Mouse (Mus musculus) hindbrain, embryonic 10.5 days (tissue): ENCODE results near the gene Ctsd. TPM values are rescaled to one million over a fixed set of nuclear protein-coding genes. Genes with fewer than 3 reads are reported as not detected.

Source experiments
- DNase-seq: peaks from one replicate; pipeline ENCODE4 v3.0.0-alpha.2; 2017; ENCODE audit warnings: low spot score
- H3K27ac ChIP-seq: fragments of 300-500 bp; sonication (generic); 2 replicates; pipeline ENCODE4 v1.5.1; 2016; ENCODE audit warnings: mild to moderate bottlenecking, moderate library complexity
- H3K27me3 ChIP-seq: fragments of 300-500 bp; sonication (generic); 2 replicates; pipeline ENCODE4 v1.6.1; 2016; ENCODE audit warnings: mild to moderate bottlenecking; ENCODE audit not compliant: poor library complexity, insufficient read depth, severe bottlenecking
- H3K36me3 ChIP-seq: fragments of 300-500 bp; sonication (generic); 2 replicates; pipeline ENCODE4 v1.6.1; 2016; ENCODE audit warnings: mild to moderate bottlenecking, moderate library complexity
- H3K4me1 ChIP-seq: fragments of 300-500 bp; sonication (generic); replicated peaks from 2 replicates; pipeline ENCODE4 v1.6.1; 2016; ENCODE audit warnings: mild to moderate bottlenecking
- H3K4me3 ChIP-seq: fragments of 300-500 bp; sonication (generic); 2 replicates; pipeline ENCODE4 v1.5.1; 2016; ENCODE audit warnings: mild to moderate bottlenecking, moderate library complexity
- H3K9me3 ChIP-seq: fragments of 300-500 bp; sonication (generic); 2 replicates; pipeline ENCODE4 v1.6.1; 2016; ENCODE audit warnings: mild to moderate bottlenecking, moderate library complexity
- WGBS: fragments of 180-500 bp; shearing (Covaris S2); methylation state at CpG from one replicate; pipeline ENCODE4 v1.1.7; 2016; 5-methylcytosine and 5-hydroxymethylcytosine counted together
- polyA plus RNA-seq: library from polyadenylated mRNA; unstranded; fragments of >200 nt; fragmentation: Nextera tagmentation; extraction: Ambion mirVana; gene quantifications from 2 replicates; pipeline ENCODE4 v1.2.1, GENCODE M21; 2016

Gene Ctsd
- polyA plus RNA-seq, 1 experiment from 2014 or later: 198 TPM

DNA sequence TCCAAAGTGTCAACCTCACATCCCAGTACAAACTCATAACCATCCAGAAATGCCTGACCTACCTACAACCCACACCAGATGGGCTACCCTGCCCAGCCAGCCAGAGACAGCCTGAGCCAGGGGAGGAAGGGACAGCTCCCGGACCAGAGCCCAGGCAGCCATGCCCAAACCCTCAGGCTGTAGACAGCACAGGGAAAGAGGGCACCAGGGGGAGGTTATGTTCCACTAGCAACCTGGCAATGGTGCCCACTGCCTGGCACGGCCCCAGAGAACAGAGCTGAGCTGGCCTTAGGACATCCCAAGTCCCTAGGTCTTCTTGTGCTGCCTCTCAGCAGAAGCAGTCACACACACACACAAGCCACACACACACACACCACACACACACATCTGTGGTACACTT is 19.0 kb downstream of the Ctsd start:
- Histone ChIP-seq H3K36me3 (no peaks in the 10 kb centered on the region), H3K4me3 (no peak overlapping the region), H3K27ac (no peak overlapping the region), H3K9me3 (no peaks in the 10 kb centered on the region), H3K4me1 (peaks cover 17% of the 10 kb centered on the region), H3K27me3 (peaks cover 48% of the 10 kb centered on the region)
- 78% methylated on average over 2 of the region's 2 CpGs for WGBS
- no peak for DNase-seq

DNA sequence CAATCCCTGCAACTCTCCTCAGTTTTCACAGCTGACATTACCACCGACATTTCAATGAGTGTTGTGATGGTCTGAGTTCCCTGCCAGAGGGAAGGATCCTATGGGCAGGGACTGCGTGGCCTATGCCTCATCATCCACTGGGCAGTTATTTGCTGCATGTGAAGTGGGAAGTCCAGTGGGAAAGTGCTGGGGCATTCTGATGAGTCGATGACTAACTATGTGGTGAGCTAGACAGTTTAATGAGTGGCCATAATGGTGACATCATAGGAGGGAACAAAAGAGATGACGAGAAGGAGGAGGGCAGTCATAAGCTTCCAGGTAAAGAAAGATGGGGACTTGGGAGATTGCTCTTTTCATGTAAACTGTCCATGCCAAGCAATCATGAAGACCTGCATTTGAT is 24.7 kb downstream of the Ctsd start:
- Histone ChIP-seq H3K9me3 (no peaks in the 10 kb centered on the region), H3K4me3 (no peak overlapping the region), H3K4me1 (peaks cover 7% of the 10 kb centered on the region), H3K27me3 (no peaks in the 10 kb centered on the region), H3K36me3 (no peaks in the 10 kb centered on the region), H3K27ac (no peak overlapping the region)
- DNase-seq: no peak
- 86% methylated on average over 4 of the region's 4 CpGs for WGBS

DNA sequence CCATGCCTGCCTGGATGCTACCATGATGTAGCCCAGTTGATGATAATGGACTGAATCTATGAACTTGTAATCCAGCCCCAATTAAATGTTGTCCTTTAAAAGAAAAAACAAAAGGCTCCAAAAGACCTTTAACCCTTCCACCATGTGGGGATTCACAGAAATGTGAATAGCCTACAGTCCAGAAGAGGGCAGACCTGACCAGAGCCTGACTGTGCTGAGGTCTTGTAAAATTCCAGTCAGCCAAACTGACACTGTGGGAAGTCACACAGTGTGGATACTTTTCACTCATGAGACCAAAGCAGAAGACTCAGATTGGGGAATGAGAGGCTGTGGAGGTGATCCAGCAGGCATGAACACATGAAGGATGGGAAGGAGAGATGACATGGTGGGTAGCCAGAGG is 27.1 kb downstream of the Ctsd start:
- DNase-seq: no peak
- no peak overlapping the region for H3K27ac ChIP-seq
- H3K4me3 ChIP-seq: no peak overlapping the region
- H3K27me3 ChIP-seq: no peaks in the 10 kb centered on the region
- H3K9me3 ChIP-seq: no peaks in the 10 kb centered on the region
- no peaks in the 10 kb centered on the region for H3K36me3 ChIP-seq
- peaks cover 7% of the 10 kb centered on the region for H3K4me1 ChIP-seq

DNA sequence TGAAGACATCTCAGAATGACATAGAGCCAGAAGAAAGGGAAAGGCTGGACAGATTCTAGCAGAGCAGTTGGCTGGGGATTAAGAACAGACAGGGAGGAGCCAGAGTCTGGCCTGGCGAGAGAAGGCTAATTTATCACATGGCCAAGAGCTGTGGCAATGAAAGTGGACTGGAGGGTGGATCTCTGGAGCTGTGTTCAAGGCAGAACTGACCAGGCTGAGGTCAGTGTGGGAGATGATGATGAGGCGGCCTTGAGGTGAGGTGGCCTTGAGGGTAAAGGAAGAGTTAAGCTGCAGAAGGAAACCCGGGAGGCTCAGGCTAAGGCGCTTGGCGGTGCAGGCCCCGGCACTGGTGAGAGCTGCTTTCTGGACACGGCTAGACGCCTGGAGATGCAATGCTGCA is 28.7 kb downstream of the Ctsd start:
- 79% methylated on average over 8 of the region's 8 CpGs for WGBS

DNA sequence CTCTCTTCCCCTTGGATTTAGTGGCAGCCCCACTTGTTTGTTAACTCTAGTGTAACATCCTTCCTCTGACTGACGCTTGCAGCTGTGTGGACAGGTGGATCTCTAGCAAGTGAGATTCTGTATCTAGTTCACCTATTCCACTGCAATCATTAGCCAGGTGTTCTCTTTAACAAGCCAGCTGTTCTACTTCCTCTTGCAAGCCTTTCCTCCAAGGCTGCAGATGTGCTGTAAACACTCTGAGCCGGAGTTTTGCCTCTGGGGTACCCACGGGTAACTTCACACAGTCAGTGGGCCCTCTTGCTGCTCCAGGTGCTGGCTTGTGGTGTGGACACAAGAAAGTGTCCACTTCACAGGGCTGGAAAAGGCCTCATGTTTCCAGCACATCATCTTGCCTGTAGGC is 30.3 kb downstream of the Ctsd start:
- DNase-seq: no peak
- WGBS: 86% methylated on average over 3 of the region's 3 CpGs

More for the DNA sequence above, 28.7 kb downstream of the Ctsd start:
- H3K27ac ChIP-seq: no peak overlapping the region; the same call in 1 of the 2 replicates
- no peaks in the 10 kb centered on the region for H3K27me3 ChIP-seq
- H3K36me3 ChIP-seq: no peaks in the 10 kb centered on the region
- no peaks in the 10 kb centered on the region for H3K9me3 ChIP-seq
- DNase-seq: no peak
- no peak overlapping the region for H3K4me3 ChIP-seq
- peaks cover 18% of the 10 kb centered on the region for H3K4me1 ChIP-seq

DNA sequence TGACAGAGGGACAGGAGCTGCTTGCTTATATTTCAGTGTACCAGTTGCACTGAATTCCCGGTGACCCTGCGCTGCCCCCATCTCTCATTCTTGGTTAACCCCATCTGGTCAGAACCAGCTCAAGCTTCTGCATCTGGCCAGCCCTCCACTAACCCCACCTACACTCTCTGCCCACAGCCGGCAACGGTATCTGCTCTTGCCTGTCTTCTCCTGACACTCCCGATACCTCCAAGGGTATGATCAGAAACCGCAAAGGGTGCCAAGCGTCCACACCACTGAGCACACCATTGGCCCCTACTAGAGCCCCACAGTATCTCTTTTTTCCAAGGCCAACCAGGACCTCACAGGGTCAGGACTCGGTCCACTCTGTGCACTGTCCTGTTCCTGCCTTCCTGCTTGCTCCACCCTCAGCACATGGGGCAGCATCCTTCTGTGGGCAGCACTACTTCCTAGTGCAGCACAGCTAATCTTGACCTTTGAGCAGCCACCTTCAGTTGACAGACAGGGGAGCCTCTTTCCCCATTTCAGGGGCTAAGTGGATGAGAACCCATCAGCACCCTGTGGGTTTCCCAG is 33.1 kb downstream of the Ctsd start:
- H3K27me3 ChIP-seq: no peaks in the 10 kb centered on the region
- no peak overlapping the region for H3K27ac ChIP-seq
- no peaks in the 10 kb centered on the region for H3K9me3 ChIP-seq
- no peak for DNase-seq
- H3K4me1 ChIP-seq: peaks cover 18% of the 10 kb centered on the region
- H3K36me3 ChIP-seq: no peaks in the 10 kb centered on the region
- no peak overlapping the region for H3K4me3 ChIP-seq
- WGBS: 75% methylated on average over 8 of the region's 8 CpGs

More for the DNA sequence above, 30.3 kb downstream of the Ctsd start:
- Histone ChIP-seq H3K9me3 (no peaks in the 10 kb centered on the region), H3K4me1 (peaks cover 18% of the 10 kb centered on the region), H3K27ac (no peak overlapping the region), H3K4me3 (no peak overlapping the region), H3K36me3 (no peaks in the 10 kb centered on the region), H3K27me3 (no peaks in the 10 kb centered on the region)

DNA sequence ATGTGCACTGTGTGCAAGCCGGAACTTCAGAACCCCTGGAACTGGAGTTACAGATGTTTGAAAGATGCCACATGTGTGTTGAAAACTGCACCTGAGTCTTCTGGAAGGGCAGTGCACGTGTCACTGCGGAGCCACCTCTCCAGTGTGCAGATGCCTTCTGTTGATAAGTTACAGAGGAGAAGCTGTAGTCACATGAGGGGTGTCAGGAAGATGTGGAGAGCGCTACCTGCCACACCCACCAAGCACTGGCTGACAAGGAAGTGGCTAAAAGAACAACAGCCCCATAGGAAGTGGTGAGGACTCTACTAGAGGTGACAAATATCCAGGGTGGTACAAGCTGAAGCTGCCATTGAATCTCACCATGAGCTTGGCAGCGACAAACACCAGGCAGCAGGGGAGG is 34.0 kb downstream of the Ctsd start:
- Histone ChIP-seq H3K4me1 (peaks cover 18% of the 10 kb centered on the region), H3K27me3 (no peaks in the 10 kb centered on the region), H3K9me3 (no peaks in the 10 kb centered on the region), H3K27ac (no peak overlapping the region), H3K4me3 (no peak overlapping the region), H3K36me3 (no peaks in the 10 kb centered on the region)
- DNase-seq: no peak
- WGBS: 78% methylated on average over 5 of the region's 5 CpGs

DNA sequence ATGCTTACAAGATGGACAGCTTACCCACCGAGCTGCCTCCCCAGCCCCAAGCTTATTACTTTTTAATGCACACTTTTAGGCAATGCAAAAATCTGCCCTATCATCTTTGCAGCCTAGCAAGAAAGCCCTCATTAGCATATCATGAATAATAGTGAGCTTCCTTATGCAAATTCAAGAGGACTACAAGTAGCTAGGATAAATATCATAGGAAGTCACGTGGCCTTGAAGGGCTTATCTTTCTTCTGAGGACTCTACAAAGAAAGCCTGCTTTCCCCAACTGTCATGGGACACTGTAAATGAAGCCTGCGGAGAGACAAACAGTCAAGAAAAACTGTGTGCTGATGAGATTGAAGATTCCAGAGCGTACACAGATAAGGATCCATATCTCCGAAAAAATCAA is 36.3 kb downstream of the Ctsd start:
- Histone ChIP-seq H3K4me3 (no peak overlapping the region), H3K9me3 (no peaks in the 10 kb centered on the region), H3K4me1 (peaks cover 16% of the 10 kb centered on the region; the same call in 1 of the 2 replicates), H3K27me3 (no peaks in the 10 kb centered on the region), H3K27ac (no peak overlapping the region), H3K36me3 (no peaks in the 10 kb centered on the region)
- DNase-seq: no peak
- WGBS: 82% methylated on average over 5 of the region's 5 CpGs

DNA sequence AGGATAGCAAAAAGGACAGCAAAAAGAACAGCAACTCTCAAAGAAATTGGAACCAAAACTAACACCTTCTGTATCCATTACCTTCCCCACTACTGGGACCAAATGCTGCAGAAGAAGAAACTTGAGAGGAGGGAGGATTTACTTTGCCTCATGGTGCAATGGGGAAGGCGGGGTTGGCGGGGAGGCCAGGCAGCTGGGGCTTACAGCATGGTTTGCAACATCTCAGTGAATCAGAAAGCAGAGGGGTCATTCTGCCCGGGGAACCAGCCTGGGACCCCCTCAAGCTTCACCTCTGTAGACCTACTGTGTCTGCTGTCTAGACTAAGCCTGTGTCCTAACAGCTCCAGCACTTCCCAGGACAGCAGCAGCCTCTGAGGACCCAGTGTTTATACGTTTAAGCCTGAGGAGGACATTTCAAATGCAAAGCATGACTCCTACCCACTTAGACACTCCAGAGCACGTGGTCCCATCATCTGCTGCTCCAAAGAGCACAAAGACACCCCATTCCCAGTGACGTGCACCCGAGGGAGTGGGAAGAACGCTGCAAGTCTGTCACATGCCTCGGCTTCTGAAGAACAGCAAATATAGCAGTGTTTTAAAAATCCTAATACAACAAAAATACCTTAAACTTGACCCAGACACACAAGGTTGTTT is 38.4 kb downstream of the Ctsd start:
- Histone ChIP-seq H3K9me3 (no peaks in the 10 kb centered on the region), H3K27ac (peak overlapping the region; percentile 30; the same call in 1 of the 2 replicates), H3K4me3 (no peak overlapping the region), H3K36me3 (no peaks in the 10 kb centered on the region), H3K27me3 (no peaks in the 10 kb centered on the region), H3K4me1 (peaks cover 6% of the 10 kb centered on the region; the same call in 1 of the 2 replicates)
- 33% methylated on average over 9 of the region's 9 CpGs for WGBS
- no peak for DNase-seq

DNA sequence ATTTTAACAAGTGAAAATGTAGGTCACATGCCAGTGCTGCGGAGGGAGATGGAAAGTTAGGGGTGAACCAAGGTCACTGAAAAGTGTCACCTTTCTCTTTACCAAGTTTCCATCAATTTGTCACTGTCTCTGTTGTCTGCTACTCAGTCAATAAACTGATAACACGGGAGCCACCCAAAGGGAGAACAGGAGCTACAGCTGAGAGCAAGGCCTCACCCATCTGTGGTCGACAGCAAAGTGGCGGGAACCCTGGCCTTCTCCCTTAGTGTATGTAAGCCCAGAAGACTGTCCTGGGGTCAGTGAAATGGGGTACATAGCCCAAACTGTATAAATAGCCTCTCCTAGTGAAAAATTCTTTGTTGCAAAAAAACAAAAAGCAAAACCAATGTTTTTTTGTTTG is 40.3 kb downstream of the Ctsd start:
- Histone ChIP-seq H3K36me3 (no peaks in the 10 kb centered on the region), H3K4me1 (peaks cover 6% of the 10 kb centered on the region; the same call in 1 of the 2 replicates), H3K4me3 (no peak overlapping the region), H3K27me3 (no peaks in the 10 kb centered on the region), H3K27ac (no peak overlapping the region), H3K9me3 (no peaks in the 10 kb centered on the region)
- no peak for DNase-seq
- WGBS: 80% methylated on average over 4 of the region's 4 CpGs

DNA sequence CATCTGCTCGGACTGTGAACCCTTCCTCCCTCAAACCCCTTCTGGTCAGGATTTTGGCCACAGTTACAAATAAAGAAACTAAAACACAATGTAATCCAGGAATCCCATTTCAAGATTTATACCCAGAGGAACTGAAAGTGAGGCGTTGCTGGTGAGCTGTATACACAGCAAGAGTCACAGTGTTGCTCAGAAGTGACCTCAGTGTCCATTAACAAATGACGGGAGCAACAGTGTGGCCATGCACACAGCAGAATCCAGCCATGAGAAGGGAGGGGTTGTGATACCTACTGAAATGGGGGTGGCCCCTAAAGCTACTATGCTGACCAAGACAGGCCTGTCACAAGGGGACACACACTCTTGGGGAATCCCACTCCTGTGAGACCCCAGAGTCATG is 45.6 kb downstream of the Ctsd start:
- Histone ChIP-seq H3K9me3 (no peaks in the 10 kb centered on the region), H3K27ac (no peak overlapping the region), H3K4me1 (0 out of 2 replicates have a peak, but pooled peaks cover 6% of the 10 kb centered on the region), H3K36me3 (no peaks in the 10 kb centered on the region), H3K27me3 (no peaks in the 10 kb centered on the region; the same call in 1 of the 2 replicates), H3K4me3 (no peak overlapping the region)
- 79% methylated on average over 3 of the region's 3 CpGs for WGBS
- no peak for DNase-seq

DNA sequence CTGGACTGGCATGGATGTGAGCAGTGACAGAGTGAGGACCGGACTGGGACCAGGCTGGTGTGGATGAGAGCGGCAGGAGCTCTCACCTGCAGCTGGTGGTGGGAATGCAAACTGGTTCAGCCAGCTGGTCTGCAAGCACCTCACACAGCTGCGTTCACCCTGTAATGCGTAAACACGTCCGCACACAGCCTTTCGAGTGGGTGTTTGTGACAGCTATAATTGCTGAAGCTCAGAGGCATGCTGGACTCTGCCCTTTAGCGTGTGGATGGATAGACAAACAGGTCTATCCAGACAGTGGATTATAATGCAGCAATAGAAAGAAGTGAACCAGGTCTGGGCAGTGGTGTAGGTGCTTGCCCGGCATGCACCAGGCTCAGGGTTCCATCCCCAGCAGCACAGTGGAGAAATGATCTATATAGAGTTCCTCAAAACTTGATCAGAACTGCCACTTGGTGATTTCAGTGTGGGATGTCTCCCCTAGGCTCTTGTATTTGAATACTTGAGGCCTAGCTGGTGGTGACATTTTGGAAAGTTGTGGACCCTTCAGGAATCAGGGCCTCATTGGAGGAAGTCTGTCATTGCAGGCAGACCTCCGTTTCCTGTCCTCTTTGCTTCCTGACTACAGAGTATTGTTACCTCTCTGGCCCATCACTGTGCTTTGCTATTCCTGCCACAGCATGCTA is 46.1 kb downstream of the Ctsd start:
- Histone ChIP-seq H3K9me3 (no peaks in the 10 kb centered on the region), H3K4me1 (0 out of 2 replicates have a peak, but pooled peaks cover 6% of the 10 kb centered on the region), H3K4me3 (no peak overlapping the region), H3K27ac (peak overlapping the region; percentile 29; the same call in 1 of the 2 replicates), H3K36me3 (no peaks in the 10 kb centered on the region), H3K27me3 (no peaks in the 10 kb centered on the region; the same call in 1 of the 2 replicates)
- WGBS: 81% methylated on average over 10 of the region's 10 CpGs
- no peak for DNase-seq
